Mouse (Mus musculus) lung, embryonic 16.5 days (tissue): ENCODE results near the gene Hat1. TPM values are rescaled to one million over a fixed set of nuclear protein-coding genes. Genes with fewer than 3 reads are reported as not detected.
A peak's percentile ranks its signal among the peaks of the same experiment; 100 is the strongest.

Experiments
- ATAC-seq: fragments of 200-750 bp; cut with Nextera tagmentation; 2 replicates; pipeline ENCODE4 v1.8.0; 2017; ENCODE audit warnings: low read depth, mild to moderate bottlenecking, moderate library complexity
- H3K27ac ChIP-seq: fragments of 300-500 bp; sonication (generic); 2 replicates; pipeline ENCODE4 v1.5.1; 2014; ENCODE audit warnings: mild to moderate bottlenecking, control low read depth, low read length
- H3K27me3 ChIP-seq: fragments of 300-500 bp; sonication (generic); 2 replicates; pipeline ENCODE4 v1.6.1; 2014; ENCODE audit warnings: low read depth, low read length, mixed read lengths; ENCODE audit not compliant: control insufficient read depth, insufficient read depth
- H3K36me3 ChIP-seq: fragments of 300-500 bp; sonication (generic); 2 replicates; pipeline ENCODE4 v1.6.1; 2014; ENCODE audit warnings: low read length; ENCODE audit not compliant: control insufficient read depth, insufficient read depth
- H3K4me1 ChIP-seq: fragments of 300-500 bp; sonication (generic); replicated peaks from 2 replicates; pipeline ENCODE4 v1.6.1; 2014; ENCODE audit warnings: low read length, mixed read lengths; ENCODE audit not compliant: control insufficient read depth, insufficient read depth
- H3K4me2 ChIP-seq: fragments of 300-500 bp; sonication (generic); 2 replicates; pipeline ENCODE4 v1.6.1; 2014; ENCODE audit warnings: low read depth, low read length, control low read depth
- H3K4me3 ChIP-seq: fragments of 300-500 bp; sonication (generic); 2 replicates; pipeline ENCODE4 v1.5.1; 2014; ENCODE audit warnings: mild to moderate bottlenecking, low read length, control low read depth
- H3K9ac ChIP-seq: fragments of 300-500 bp; sonication (generic); 2 replicates; pipeline ENCODE4 v1.6.1; 2014; ENCODE audit warnings: low read length, control low read depth
- H3K9me3 ChIP-seq: fragments of 300-500 bp; sonication (generic); 2 replicates; pipeline ENCODE4 v1.6.1; 2016; ENCODE audit warnings: low read length; ENCODE audit not compliant: control insufficient read depth
- WGBS: fragments of 180-500 bp; shearing (Covaris S2); extraction: QIAGEN DNeasy Blood & Tissue Kit; methylation state at CpG from one replicate; pipeline ENCODE4 v1.1.7; 2014; 5-methylcytosine and 5-hydroxymethylcytosine counted together
- polyA plus RNA-seq: library from polyadenylated mRNA; unstranded; fragments of >200 nt; fragmentation: Nextera tagmentation; extraction: Ambion mirVana; gene quantifications from 2 replicates; pipeline ENCODE4 v1.2.1, GENCODE M21; 2015

The Hat1 gene
- polyA plus RNA-seq, 1 experiment from 2014 or later, result 127 TPM

DNA sequence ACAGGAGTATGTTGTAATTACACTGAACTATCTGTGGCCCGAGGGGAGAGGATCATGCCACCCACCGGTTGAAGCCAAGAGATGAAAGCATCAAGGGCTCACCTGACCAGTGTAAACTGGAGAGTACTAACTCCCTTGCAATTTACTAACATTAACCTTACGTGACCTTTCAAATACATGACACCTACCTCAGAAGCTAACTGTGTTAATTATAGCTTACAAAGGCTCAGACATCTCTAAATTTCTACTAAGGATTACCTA, 37.1 kb upstream of the Hat1 start:
- no peak overlapping the region for H3K4me3 ChIP-seq
- WGBS, result 76% methylated on average over 3 of the region's 3 CpGs
- H3K9ac ChIP-seq, result no peak overlapping the region
- no peaks in the 10 kb centered on the region for H3K9me3 ChIP-seq
- H3K27me3 ChIP-seq, result no peaks in the 10 kb centered on the region
- no peak for ATAC-seq
- no peaks in the 10 kb centered on the region for H3K36me3 ChIP-seq
- H3K4me1 ChIP-seq, result 0 out of 2 replicates have a peak, but pooled peaks cover 2% of the 10 kb centered on the region
- no peak overlapping the region for H3K27ac ChIP-seq
- H3K4me2 ChIP-seq, result no peak overlapping the region

GRCm38 (mm10) chr2:71353306-71354054, 35.3 kb upstream of the Hat1 start:
- Histone ChIP-seq H3K9ac (no peak overlapping the region), H3K9me3 (no peaks in the 10 kb centered on the region), H3K27me3 (no peaks in the 10 kb centered on the region), H3K4me3 (no peak overlapping the region), H3K36me3 (no peaks in the 10 kb centered on the region), H3K27ac (no peak overlapping the region), H3K4me1 (0 out of 2 replicates have a peak, but pooled peaks cover 2% of the 10 kb centered on the region), H3K4me2 (no peak overlapping the region)
- 56% methylated on average over 10 of the region's 10 CpGs for WGBS
- no peak for ATAC-seq

DNA sequence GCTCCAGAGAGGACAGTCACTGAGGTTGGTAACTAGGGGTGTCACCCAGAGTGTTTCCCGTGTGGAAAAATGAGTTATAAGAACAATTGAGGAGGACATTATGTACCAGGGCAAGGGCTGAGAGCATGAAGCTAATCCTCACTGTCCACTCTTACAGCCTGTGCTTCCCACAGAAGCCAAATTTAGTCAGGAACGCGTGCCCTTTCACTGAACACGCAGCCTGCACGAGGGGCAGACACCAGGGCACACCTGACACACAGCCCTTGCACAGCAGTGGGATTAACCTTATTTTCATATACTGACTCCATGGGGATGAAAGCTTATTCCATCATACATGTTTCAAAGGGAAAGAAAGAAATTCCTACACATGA, 34.7 kb upstream of the Hat1 start:
- Histone ChIP-seq H3K4me3 (no peak overlapping the region), H3K9ac (no peak overlapping the region), H3K36me3 (no peaks in the 10 kb centered on the region), H3K4me2 (no peak overlapping the region), H3K27ac (no peak overlapping the region), H3K9me3 (no peaks in the 10 kb centered on the region), H3K27me3 (no peaks in the 10 kb centered on the region), H3K4me1 (0 out of 2 replicates have a peak, but pooled peaks cover 2% of the 10 kb centered on the region)
- WGBS, result 55% methylated on average over 5 of the region's 5 CpGs
- no peak for ATAC-seq

- H3K4me1 ChIP-seq, result no peaks in the 10 kb centered on the region
- H3K36me3 ChIP-seq, result no peaks in the 10 kb centered on the region; the same call in 1 of the 2 replicates
- no peak for ATAC-seq
- no peak overlapping the region for H3K4me2 ChIP-seq
- no peak overlapping the region for H3K4me3 ChIP-seq
- H3K27me3 ChIP-seq, result no peaks in the 10 kb centered on the region
- H3K9me3 ChIP-seq, result no peaks in the 10 kb centered on the region
- no peak overlapping the region for H3K9ac ChIP-seq
- WGBS, result 87% methylated on average over 5 of the region's 5 CpGs
- H3K27ac ChIP-seq, result no peak overlapping the region
Measured at GRCm38 (mm10) chr2:71358347-71358746, 30.4 kb upstream of the Hat1 start.

- no peak overlapping the region for H3K4me3 ChIP-seq
- no peaks in the 10 kb centered on the region for H3K4me1 ChIP-seq
- no peaks in the 10 kb centered on the region for H3K27me3 ChIP-seq
- H3K9ac ChIP-seq, result no peak overlapping the region
- no peak for ATAC-seq
- 78% methylated on average over 1 of the region's 1 CpGs for WGBS
- H3K36me3 ChIP-seq, result no peaks in the 10 kb centered on the region; the same call in 1 of the 2 replicates
- H3K9me3 ChIP-seq, result no peaks in the 10 kb centered on the region
- no peak overlapping the region for H3K27ac ChIP-seq
- no peak overlapping the region for H3K4me2 ChIP-seq
Measured at GRCm38 (mm10) chr2:71360192-71360591, 28.6 kb upstream of the Hat1 start.

DNA sequence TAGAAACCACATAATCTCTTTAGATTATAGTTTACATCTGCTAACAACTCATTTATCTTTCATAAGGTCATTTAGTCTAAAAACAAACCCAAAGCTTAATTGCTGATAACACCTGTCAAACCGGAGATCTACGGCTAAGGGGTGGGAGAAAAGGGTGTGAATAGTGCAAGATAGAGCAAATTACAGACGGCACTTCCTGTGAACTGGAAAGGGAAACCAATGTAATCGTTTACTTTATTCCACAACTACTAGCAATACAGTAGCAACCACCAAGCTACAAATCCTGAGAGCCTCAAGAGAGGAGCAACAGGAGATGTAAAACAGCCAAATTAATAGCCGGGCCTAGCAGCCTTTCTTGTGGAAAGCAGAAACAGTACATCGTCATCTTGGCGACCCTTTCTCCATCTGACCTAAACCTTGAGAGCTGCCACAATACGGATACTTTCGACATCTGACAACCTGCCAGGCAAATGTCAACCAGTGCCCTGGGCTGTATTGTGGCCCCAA, 22.1 kb upstream of the Hat1 start:
- Histone ChIP-seq H3K9me3 (no peaks in the 10 kb centered on the region), H3K4me1 (peaks cover 8% of the 10 kb centered on the region), H3K27ac (no peak overlapping the region), H3K36me3 (no peaks in the 10 kb centered on the region), H3K4me3 (peak overlapping the region; percentile 90), H3K27me3 (no peaks in the 10 kb centered on the region), H3K4me2 (peak overlapping the region; percentile 76), H3K9ac (peak overlapping the region; percentile 84)
- no peak for ATAC-seq
- WGBS, result 5% methylated on average over 9 of the region's 9 CpGs

DNA sequence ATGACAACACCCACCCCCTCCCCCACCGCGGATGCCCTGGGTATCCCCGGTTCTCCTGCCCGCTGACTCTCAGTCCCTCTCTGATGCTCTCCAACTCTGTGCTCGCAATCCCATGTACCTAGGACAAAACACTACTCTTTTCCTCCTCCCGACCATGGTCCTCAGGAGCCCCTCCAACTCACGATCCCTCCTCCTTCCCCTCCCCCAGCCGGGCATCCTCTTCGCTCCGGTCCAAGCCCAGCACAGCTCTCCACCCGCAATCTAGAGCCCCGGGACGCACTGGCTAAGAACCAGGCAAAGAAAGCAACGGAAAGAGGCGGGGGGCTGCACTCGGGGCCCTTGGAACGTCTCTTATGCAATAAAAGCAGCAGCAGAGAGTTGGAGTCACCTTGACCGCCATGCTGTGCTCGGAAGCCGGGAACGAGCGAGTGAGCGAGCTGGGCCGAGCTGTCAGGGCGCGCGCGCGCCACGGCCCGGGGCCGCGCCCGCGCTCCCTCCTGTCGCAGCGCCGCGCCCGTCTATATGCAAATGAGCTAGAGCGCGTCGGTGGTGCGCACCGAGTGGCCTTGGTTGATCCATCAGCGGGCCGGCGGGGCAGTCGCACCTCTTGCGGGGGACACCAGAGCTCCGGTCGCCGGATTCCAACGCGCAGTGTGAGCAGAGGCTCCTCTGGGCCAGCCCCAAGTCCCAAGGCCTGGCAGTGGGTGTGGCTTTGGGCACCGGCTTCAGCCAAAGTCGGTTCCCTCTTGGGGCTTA, 21.5 kb upstream of the Hat1 start, which contains the start of gene Slc25a12:
Gene Slc25a12, minus strand, starts transcription at position 625 of the 756 bp plus-strand sequence.
- ATAC-seq, result peak; percentile 97
- Histone ChIP-seq H3K4me2 (peak within 1 kb of the TSS; percentile 76), H3K9me3 (no peaks in the 10 kb centered on the region), H3K27me3 (no peaks in the 10 kb centered on the region), H3K9ac (peak within 1 kb of the TSS; percentile 84), H3K27ac (peak within 1 kb of the TSS; percentile 80), H3K4me3 (peak within 1 kb of the TSS; percentile 90), H3K4me1 (peaks cover 8% of the 10 kb centered on the region), H3K36me3 (no peaks in the 10 kb centered on the region)
- under 1% methylated on average over 56 of the region's 57 CpGs for WGBS

GRCm38 (mm10) chr2:71368086-71368485, 20.7 kb upstream of the Hat1 start:
- H3K4me3 ChIP-seq, result peak overlapping the region; percentile 22; the same call in 1 of the 2 replicates
- H3K27me3 ChIP-seq, result no peaks in the 10 kb centered on the region
- WGBS, result 31% methylated on average over 8 of the region's 8 CpGs
- ATAC-seq, result no peak
- H3K4me1 ChIP-seq, result peaks cover 8% of the 10 kb centered on the region
- no peaks in the 10 kb centered on the region for H3K36me3 ChIP-seq
- no peak overlapping the region for H3K27ac ChIP-seq
- H3K9ac ChIP-seq, result 0 out of 2 replicates have a peak overlapping the region, but pooled peaks have one; percentile 24
- no peaks in the 10 kb centered on the region for H3K9me3 ChIP-seq
- H3K4me2 ChIP-seq, result peak overlapping the region; percentile 76

- no peak overlapping the region for H3K27ac ChIP-seq
- ATAC-seq, result no peak
- no peaks in the 10 kb centered on the region for H3K9me3 ChIP-seq
- H3K4me2 ChIP-seq, result no peak overlapping the region
- H3K4me1 ChIP-seq, result peaks cover 4% of the 10 kb centered on the region
- no peaks in the 10 kb centered on the region for H3K27me3 ChIP-seq
- no peak overlapping the region for H3K9ac ChIP-seq
- no peaks in the 10 kb centered on the region for H3K36me3 ChIP-seq
- 46% methylated on average over 5 of the region's 5 CpGs for WGBS
- H3K4me3 ChIP-seq, result no peak overlapping the region
Measured at GRCm38 (mm10) chr2:71371790-71372189, 17.0 kb upstream of the Hat1 start.
